Mouse (Mus musculus) brain, embryonic 18.5 days (tissue): Measurements from ENCODE around the gene Wwox.
"Not testable (repeated sequence)": the region's sequence is repeated elsewhere in the genome, so short reads cannot be mapped to it uniquely, and the experiment has no call there.

Experiments
- DNase-seq: peaks from one replicate; pipeline ENCODE4 v3.0.0-alpha.2; 2012; ENCODE audit warnings: low read depth, low spot score

Gene Wwox

DNA sequence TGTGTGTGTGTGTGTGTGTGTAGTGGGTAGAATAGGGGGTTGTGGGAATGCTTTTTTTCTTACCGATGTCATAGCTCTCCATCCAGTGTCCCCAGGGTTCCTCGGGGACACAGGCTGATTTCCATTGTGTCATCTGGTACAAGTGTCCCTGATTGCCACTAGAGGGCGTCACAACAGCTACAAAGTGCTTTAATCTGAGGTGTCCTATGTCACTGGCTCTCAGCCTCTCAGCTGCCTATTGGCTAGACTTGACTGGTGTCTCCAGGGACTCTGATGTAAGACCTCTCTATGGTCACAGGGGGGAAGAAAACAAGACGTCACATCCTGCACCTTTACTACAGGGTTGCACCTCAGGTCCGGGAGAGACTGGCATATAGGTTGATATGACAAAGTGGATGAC is 363.7 kb downstream of the Wwox start:
- DNase-seq, result no peak

DNA sequence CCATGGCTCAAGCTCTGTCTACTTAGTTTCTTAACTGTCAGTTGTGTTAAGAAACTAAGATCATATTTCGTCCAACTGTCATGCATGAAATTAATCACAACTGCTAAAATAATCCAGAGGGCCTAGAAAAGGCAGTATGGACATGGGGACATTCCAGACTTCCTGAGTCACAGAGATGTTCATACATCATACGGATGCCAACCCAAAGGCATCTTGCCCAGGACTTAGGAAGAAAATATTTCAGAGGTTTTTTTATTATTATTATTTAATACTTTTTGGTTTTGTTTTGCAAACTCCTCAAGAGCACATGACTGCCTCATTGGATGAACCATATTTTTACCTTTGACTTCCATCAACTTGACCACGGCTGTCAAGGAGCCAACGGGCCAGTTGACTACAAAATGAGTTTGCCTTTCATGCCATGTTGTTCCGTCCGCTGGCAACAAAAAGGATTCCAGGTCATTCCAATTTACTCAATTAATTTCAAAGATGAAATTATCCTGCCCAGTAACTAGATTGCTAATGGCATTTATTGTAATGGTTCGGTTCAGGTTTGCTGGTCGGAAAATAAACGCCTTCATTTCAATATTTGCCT is 367.5 kb downstream of the Wwox start:
- DNase-seq, result no peak

DNA sequence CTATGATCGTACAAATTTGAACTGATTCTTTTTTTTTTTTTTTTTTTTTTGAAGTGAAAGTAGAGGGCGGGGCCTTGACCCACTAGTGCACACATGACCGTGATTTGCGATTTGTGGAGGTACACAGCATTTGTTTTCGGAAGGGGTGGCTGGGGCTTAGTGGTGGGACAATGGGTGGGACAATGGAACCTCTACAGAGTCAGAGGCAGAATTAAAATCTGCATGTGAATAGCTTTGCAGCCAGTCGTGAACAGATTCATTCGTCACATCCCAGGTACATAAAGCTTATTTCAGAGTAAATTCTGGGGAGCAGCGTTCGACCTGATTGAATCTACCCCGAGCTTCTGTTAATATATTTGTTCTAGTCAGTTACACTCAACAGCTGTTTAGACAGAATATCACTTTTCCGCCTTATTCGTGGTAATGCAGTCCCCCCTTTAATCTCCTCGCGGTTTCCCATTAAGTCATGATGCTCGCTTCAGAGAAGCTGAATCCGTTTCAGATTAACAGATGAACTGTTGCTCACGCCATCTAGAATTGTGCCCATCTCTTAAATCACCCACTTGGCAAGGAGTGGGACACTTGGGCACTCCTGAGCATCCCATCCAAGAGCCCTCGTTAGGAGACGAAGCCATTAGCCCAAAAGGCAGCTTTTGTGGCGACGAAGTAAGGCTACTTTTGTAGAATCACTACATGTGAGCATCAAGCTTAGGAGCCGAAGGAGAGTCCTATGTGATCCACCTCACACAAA is 368.4 kb downstream of the Wwox start:
- no peak for DNase-seq

DNA sequence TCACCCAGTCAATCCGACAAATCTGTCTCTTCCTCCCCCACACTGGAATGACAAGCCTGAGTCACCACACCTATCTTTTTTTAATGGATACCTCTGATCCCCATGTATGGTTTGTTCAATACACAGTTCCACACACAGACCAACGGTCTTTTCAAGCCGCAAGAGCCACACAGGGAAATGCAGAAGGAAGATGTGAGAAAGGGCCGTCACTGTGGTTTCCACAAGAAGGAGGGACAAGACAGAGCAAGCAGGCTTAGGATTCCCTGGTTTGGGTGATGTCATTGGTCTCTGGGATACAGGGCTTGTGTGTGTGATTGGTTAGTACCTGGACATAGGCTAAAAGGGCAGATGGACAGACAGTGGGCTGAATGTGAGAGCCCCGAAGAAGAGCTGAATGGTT is 371.0 kb downstream of the Wwox start:
- no peak for DNase-seq

DNA sequence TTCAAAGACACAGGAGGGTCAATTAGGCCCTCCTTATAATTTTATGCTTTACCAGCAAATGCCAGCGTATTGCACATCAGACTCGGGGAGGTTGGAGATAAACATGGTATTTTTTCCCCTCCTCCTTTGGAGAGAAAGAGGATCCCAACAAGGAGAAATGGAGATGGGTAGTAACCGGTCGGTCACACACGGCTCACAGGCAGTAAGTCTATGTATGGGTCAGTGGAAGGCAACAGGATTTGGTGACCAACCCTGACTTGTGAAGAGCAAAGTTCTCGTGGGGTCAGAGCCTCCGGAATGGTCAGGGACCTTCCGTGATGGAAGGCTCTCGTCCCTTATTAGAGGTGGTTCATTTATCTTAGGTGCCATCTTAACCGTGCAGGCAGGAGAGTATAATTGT is 374.4 kb downstream of the Wwox start:
- no peak for DNase-seq

DNA sequence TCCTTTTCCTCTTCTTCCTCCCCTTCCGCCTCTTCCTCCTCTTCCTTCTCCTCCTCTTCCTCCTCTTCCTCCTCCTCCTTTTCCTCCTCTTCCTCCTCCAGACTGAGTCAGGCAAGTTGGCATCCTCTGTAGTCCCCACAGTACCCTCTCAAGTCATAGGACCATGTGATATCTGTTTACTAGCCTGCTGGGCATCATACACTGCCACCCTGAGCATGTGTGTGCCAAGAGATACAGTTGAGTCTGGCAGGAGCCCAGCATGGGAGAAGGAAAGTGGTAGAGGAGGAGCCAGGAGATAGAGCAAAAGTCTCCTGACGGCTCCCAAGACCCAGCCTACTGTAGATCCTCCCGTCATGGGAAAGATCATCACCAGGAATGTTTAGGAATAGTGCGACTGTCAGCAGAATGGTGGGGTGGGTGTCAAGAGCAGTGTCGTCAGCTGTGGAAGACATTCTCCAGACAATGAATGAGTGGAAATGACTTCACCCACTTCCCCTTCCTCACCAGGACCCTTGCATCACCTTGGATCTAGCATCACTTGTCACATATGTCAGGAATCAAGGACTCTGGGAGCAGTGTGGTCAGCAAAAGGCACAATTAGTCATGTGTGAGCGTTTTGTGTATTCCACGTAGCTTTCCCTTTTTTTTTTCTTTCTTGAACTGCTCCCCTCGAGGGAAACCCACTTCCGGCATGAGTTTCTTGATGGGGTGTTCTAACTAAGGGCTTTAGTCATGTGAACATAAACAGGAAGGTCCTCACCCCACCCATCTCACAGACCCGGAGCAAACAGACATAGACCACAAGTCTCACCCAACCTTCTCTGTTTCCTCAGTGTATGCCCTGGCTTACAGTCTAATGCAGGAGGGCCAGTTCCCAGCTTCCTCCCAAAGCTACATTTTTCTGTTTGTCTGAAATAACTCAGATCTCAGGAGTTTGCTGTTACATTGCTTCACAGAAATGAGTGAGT is 375.6 kb downstream of the Wwox start:
- DNase-seq, result no peak

DNA sequence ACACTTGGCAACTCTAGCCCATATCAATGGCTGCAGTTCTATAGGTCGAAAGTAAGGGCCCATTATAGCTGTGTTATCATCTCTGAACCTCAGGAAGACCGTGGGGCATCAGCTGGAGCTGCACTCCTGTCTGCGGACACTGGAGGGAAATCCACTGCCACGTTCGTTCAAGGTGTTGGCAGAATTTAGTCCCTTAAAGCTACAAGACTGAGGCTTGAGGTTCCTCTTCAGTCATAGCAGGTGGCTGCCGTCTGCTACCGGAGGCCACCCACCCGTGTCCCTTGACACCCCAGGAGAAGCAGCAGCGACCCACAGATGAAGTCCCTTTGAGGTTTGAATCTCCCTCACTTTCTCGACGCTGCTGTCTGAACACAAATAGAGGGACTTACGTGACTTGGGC is 376.9 kb downstream of the Wwox start:
- no peak for DNase-seq

DNA sequence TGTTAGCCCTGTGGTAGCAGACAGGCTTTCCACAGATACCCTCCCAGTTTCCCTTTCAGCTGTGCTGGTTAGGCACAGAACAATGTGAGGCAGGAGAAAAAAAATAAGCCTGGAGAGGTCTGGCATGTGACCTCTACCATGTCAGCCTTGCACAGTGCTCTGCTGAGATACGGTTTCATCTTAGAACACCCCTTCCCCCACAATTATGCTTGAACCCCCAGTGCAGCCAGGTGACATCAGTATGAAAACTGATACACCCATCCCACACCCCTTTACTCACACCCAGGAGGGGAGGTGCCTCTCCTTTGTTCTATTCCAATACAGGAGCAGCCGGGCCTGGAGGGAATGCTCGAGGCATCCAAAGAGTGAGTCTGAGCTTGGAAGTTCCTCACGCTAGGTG is 377.5 kb downstream of the Wwox start:
- no peak for DNase-seq

DNA sequence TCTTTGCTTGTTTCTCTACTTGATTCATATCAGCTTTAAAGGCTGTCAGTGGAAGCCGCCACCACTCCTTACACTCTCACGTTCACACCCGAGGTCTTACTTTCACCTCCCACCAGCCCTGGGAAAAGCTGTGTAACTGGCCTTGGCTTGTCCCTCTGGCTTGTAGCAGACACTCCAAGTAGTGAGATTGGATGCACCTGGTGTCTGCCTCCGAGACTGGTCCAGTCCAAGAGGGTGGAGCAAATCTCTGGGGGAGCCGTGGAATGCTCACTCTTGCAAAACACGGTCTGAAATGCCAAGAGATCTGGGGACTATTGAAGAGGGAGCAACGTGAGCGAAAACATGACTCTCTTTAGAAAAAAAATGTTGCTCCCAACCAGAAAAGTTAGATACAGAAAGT is 382.1 kb downstream of the Wwox start:
- DNase-seq, result no peak

DNA sequence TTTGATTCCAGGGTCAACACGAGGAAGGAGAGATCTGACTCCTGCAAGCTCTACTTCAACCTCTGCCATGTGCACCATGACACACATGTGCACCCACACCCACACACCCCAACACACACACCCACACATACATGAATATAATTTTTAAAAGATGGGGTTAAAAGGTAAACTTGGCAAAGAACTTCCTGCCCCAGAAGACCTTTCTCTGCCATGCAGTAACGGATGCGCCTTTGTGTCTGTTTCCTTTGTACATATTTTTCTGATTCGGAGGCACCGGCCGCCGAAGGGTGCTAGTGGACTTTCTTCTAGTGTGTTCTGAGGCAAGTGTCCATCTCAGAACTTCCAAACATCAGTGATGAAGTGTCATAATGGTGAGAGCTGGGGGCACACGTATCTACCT is 386.0 kb downstream of the Wwox start:
- DNase-seq, result no peak

DNA sequence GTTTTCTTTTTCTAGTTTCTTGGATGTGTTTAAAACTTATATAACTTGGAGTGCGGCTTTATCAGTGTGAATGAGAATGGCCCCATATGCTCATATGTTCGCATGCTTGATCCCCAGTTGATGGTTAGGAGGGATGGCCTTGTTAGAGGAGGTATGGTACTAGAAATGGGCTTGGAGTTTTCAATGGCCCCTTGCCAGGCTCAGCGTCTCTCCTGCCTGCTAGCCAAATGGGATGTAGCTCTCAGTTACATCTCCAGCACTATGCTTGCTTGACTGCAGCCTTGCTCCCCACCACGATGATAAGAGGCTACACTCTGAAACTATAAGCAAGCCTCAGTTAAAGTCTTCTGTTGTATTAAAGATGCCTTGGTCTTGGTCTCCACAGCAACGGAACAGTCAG is 387.5 kb downstream of the Wwox start:
- no peak for DNase-seq

DNA sequence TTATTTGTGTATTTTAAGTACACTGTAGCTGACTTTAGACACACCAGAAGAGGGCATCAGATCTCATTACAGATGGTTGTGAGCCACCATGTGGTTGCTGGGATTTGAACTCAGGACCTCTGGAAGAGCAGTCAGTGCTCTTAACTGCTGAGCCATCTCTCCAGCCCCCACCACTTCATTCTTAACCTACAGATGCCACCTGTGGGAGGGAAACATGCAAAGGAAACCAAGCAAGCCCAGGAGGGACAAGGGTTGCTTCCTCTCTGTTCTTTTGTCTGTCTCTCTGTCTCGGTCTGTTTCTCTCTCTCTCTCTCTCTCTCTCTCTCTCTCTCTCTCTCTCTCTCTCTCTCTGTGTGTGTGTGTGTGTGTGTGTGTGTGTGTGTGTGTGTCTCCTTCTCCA is 388.4 kb downstream of the Wwox start:
- DNase-seq, result not testable (repeated sequence)

DNA sequence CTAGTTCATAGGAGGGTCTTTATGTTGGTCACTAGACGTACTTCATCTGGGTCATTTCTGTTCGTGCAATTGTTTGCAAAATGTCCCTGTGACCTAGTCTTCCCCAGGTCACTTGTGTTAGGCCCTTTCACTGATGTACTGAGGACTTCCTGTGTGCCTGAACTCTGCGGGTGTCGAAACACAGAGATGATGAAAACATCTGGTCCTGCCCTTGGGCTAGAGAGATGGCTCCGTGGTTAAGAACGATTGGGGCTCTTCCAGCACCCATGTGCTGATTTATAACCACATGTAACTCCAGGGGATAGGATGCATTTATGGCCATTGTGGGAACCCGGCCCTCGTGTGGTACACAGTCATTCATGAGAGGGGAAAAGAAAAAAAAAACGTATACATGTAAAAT is 392.1 kb downstream of the Wwox start:
- no peak for DNase-seq

DNA sequence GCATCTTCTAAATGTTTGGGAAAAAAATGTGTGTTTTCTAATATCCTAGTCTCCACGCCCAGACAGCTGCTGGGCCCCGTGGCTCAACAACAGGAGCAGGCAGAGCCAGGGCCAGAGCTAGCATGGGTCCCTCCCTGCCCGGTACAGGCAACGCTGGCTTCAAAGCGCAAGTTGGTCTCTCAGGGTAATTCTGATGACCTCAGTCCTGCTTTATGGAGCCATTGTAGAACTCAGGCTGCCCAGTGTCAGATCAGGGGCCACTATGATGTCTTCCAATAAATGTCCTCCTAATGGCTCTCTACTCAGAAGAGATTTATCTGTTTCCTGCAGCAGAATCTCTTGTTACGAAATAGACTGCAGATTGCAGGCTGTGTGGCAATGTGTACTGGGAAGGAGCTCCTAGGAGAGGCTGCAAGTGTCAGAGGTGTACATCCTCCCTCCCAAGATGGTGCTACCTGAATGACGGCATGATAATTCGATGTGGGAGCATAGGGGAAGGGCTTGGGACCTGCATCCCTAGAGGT is 392.9 kb downstream of the Wwox start:
- DNase-seq, result no peak

DNA sequence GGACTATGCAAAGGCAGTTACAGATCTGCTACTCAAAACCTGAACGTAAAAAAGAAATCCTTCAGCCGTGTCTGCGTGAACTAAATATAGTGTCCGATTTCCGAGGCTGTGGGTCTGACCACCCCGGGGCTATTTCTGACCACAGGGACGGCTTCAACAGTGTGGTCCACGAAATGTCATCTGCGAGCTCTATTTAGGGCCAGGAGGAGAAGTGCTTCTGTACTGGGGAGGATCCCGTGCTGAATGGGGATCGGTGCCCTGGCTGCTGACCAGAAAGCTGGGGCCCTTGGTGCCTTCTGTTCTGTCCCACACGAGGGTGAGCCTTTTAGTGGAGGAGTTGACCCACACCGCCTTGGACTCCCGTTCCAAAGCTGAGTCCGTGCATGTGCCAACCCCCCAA is 395.3 kb downstream of the Wwox start:
- no peak for DNase-seq

DNA sequence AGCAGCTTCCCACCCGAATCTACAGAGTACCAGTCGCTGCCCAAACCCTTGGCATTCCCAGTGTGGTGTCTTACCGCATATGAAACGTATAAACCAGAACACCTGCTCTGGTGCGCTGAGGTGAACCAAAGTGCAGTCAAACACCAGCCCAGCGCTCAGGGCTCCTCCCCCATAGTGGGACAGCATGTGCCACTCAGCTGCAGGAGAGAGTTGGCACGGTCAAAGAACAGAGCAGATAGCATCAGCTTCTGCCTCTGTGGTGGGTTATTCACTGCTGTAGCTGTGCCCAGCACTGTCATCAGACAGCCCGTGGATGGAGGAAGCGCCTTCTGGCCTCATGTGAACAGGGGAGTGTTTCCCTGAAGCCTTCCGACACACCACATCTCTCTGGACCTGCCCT is 400.5 kb downstream of the Wwox start:
- DNase-seq, result no peak

DNA sequence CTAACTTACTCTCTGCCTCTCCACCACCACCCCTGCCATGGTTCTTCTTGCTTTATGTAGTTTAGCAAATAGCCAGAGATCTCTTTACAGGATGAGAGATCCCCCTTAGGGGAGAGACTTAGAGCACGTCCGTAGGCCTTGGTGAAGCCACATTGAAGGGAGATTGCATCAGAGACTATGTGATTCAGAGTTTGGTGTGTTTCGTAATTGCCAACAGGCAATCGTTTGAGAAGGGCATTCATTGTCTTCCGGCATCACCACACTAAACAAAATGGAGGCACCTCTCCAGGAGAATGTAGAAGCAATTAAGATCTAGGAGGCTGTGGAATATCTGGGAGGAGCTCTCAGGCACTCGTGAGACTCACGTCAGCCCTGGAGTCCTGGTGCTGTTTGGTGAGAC is 408.2 kb downstream of the Wwox start:
- DNase-seq, result no peak

DNA sequence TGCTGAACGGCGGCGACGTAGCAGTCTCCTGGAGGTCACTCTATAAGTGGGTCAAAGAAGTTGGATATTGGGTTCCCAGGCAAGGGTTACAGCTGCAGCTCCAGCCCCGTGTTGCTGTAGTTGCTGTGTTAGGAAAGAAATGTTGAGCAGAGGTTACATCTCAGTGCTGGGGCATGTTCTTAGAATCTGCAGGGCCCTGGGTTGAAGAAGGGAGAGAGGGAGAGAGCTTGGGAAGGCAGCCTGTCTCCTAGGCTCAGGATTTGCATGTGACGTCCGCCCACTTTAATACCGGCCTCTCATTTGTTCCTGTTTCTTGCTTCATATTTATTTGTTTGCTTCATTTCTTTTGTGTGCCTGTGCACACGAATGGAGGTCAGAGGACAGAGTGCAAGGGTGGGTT is 410.0 kb downstream of the Wwox start:
- no peak for DNase-seq

DNA sequence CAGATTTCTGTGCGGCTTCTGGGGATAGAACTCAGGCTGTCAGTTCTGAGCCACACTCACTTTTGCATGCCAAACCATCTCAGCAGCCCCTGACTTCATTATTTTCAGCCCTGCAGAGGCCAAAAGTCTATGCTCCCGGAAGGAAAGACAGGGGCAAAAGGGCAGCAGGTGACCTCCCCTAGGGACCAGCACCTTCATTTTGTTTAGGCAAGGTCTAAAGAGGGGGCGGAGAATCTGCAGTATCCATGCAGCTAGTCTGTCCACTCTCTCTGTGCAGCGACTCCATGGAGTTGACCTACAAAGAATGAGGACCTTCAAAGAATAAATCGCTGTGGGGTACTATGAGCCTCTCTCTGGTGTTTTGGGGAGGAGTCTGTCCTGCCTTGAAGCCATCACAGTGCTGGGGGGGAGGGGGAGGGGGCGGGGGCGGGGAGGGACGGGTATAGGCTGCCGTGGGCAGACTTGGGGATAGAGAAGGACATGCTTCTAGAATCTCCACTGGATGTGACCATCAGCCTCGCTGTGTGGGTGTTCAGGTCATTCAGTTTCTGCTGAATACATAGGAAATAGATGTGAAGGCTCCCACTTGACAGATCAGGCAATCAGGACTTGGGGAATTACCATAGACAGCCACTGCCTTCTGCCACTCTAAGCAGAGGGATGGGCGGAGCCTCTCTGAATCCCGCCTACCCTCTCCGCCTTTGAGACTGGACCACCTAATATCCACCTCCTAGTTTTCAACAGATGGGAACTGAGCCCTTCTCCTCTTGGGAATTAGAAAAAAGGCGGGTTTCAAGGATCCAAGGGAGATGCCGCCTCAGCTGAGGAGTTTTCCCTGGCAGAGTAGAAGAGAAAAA is 410.8 kb downstream of the Wwox start:
- no peak for DNase-seq

DNA sequence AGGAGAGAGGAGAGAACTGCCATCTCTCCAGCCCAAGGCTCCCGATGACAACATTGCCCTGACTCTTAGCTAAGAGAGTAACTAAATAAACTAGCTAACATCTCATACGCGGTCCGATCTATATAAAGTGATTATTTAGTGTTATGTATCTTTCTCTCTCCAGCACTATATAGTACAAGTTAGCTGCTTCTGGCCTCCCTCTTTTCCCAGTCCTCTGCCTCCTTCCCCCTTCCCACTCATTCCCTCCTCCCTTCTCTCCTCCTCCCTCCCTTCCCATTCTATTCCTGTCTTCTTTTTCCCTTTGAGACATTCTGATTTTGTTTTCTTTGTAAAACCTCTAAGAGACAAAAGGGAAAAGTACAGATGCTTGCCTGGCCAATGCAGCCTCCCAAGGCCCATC is 414.3 kb downstream of the Wwox start:
- DNase-seq, result no peak

DNA sequence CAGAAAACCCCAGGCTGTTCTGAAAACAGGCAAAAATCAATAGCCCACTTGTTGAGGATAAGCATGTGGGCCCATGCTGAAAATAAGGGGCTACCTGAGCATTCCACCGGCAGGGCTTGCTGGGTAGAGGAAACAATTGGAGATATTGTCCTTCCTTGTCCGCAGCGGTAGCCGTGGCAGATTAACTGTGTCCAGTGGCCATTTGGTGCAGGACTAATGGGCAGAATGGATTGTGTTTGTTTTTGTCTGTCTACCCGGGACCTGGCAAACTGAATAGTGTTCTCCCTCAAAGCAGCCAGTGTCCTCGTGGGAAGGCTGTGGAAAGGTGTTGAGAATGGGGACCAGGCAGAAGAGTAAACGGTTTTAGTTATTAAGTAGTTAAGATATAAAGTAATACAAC is 416.4 kb downstream of the Wwox start:
- DNase-seq, result no peak
